Mouse (Mus musculus): ENCODE results near the gene Amotl2.

- TF ChIP-seq CTCF (IDR thresholded peaks at IDR 0.05; ENCODE audit: borderline replicate concordance, insufficient read depth, low read depth, low read length) (no peak), POLR2A (IDR thresholded peaks at IDR 0.05; ENCODE audit: borderline replicate concordance, insufficient read depth, low read length) (no peak)
These were observed 3.6 kb downstream of the Amotl2 start for GRCm38 (mm10) chr9:102719936-102720566.

Measured in cerebellum, adult 2 months (tissue).